Mouse (Mus musculus) brain, embryonic 14.5 days (tissue): ENCODE measurements at regions not wholly inside any gene's neighbourhood (a gene's known extent, or its start where the extent isn't known, plus 50 kb on each side); places are given as distances from the start of the nearest gene placed in this dataset.
A peak's percentile ranks its signal among the peaks of the same experiment; 100 is the strongest.

Source experiments
- DNase-seq: peaks from one replicate; pipeline ENCODE4 v3.0.0-alpha.2; 2011; ENCODE audit warnings: low read depth
- CTCF ChIP-seq: fragments of 200-500 bp; IDR thresholded peaks from 2 replicates; pipeline ENCODE4 v1.5.1; 2012; ENCODE audit warnings: inconsistent platforms, mild to moderate bottlenecking, moderate library complexity, borderline replicate concordance; ENCODE audit not compliant: insufficient read depth, insufficient read length; ENCODE audit errors: extremely low read depth
- POLR2A ChIP-seq: fragments of 200-500 bp; IDR thresholded peaks from 2 replicates; pipeline ENCODE4 v1.6.1; 2012; ENCODE audit warnings: mild to moderate bottlenecking, inconsistent platforms, borderline replicate concordance; ENCODE audit not compliant: poor library complexity, insufficient read depth, insufficient read length, severe bottlenecking; ENCODE audit errors: extremely low read depth

- no peak for DNase-seq
- TF ChIP-seq POLR2A (no peak), CTCF (no peak)
Observed at GRCm38 (mm10) chr14:58444496-58444895, 374.1 kb downstream of the Fgf9 start.

GRCm38 (mm10) chr14:58442501-58442900 lies 372.2 kb downstream of the Fgf9 start:
- TF ChIP-seq CTCF, result no peak
- TF ChIP-seq POLR2A, result no peak
- DNase-seq, result no peak

- DNase-seq, result no peak
- TF ChIP-seq CTCF (no peak), POLR2A (no peak)
Observed at GRCm38 (mm10) chr14:58439963-58440362, 369.6 kb downstream of the Fgf9 start.

DNA sequence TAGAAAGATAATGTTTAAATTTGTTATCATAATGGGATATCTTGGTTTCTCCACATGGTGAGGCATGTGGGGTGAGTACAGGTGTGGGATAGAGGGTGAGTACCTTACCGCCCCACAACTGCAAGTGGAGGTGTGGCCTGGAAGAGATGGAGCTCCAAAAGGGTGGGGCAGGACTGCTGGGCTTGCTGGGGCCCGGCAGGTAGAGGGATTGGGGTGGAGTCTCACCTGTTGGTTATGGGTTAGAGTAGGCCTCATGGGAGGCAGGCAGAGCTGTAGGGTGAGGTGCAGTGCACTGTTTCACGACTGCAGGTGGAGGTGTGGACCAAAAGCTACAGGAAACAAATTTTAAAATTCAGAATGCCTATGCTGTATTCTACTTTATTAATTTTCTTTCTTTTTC lies 365.7 kb downstream of the Fgf9 start:
- DNase-seq, result no peak
- TF ChIP-seq POLR2A (no peak), CTCF (no peak)

DNA sequence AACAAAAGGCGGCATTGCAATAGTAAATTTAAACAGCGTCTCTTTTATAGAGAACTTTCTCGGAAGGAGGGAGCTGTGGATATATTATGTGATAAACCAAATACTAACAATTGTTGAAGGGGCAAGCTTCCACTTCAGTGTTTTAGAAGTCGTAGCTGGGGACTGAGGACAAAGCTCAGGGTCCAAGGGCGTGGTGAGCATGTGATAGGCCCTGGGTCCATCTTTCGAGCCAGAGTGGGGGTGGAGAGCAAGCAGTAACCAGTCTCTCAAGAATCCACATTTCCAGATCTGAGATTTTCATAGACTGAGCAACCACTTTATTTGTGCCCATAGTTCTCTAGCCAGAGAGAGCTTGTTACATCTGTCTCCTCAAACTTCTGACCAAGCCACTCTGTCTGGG lies 356.1 kb downstream of the Fgf9 start:
- no peak for DNase-seq
- no peak for TF ChIP-seq POLR2A
- TF ChIP-seq CTCF, result no peak

DNA sequence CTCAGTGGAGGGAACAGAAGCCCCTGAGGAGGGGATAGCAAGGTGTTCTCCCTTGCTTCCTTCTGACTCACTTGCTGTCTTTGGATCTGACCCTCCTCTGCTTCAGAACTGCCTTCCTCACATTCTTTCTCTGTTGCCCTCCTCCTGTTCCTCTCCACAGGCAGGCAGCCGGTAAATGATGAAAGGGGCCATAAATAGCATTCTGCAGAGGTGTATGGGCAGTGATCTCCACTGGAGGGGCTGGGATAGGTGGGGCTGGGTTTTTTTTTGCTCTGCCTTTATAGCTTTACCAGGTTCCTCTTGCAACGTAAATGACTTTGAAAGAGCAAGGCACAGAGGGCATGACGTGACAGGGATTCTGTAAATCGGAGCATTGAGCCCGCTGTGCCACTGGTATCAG lies 351.6 kb downstream of the Fgf9 start:
- no peak for DNase-seq
- TF ChIP-seq CTCF, result no peak
- TF ChIP-seq POLR2A, result no peak

GRCm38 (mm10) chr14:58417545-58417944 lies 347.2 kb downstream of the Fgf9 start:
- peak; percentile 42 for DNase-seq
- TF ChIP-seq CTCF (no peak), POLR2A (no peak)

DNA sequence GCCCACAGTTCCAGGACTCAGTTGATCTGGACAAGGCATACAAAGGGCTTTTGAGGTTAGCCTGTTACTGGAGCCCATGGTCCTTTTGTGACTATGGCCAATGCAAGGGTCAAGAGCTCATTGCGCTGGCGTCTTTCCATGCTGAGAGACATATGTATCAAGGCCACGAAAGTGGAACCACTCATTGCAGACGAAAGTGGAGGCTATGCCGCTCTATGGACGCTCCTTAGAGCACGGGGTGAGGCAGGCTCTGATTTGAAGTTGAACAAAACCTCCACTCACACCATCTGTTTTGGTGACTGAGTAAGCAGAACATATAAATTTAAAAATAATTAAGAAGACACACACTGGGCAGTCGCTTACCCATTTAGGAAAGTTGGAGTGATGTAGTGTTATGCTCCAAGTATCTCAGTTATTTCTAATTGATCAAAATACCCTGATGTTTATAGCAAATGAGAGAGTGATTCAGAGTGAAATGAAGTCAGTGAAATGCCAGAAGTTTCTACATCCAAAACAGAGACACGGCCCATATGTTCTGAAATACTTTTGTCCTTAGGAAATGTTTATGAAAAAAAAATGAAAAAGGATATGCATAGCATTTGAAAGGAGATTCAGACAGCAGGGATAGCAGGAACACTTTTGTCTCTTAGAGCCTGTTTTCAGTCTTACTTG lies 321.8 kb downstream of the Fgf9 start:
- no peak for DNase-seq
- TF ChIP-seq CTCF (no peak), POLR2A (no peak)

GRCm38 (mm10) chr14:58390741-58391140 lies 320.4 kb downstream of the Fgf9 start:
- no peak for TF ChIP-seq POLR2A
- TF ChIP-seq CTCF, result no peak
- DNase-seq, result no peak

GRCm38 (mm10) chr14:58387348-58388000 lies 317.1 kb downstream of the Fgf9 start:
- no peak for TF ChIP-seq CTCF
- no peak for TF ChIP-seq POLR2A
- DNase-seq, result no peak

DNA sequence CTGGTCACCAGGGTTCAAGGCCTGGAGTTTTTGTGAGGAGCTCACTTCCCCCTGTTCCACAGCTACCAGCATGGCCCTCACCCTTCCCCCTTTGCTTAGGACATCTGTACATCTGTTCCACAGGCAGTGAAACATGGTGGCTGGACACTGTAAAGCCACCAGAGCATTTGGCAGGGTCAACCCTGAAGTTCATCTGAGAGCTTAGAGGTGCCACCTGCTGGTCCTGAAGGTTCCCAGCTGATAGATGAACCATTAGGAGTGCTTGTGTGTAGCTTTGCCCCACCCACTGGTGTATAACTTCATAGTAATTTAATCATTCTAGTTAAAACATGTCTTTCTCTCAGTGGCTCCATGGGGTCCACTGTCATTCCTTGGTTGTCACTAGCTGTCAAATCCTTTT lies 304.7 kb downstream of the Fgf9 start:
- TF ChIP-seq POLR2A (no peak), CTCF (no peak)
- no peak for DNase-seq

GRCm38 (mm10) chr14:58356824-58357223 lies 286.5 kb downstream of the Fgf9 start:
- DNase-seq, result no peak
- TF ChIP-seq CTCF, result no peak
- no peak for TF ChIP-seq POLR2A
